Mouse (Mus musculus): ENCODE results near the gene Rab11fip4.

The Rab11fip4 gene

DNA sequence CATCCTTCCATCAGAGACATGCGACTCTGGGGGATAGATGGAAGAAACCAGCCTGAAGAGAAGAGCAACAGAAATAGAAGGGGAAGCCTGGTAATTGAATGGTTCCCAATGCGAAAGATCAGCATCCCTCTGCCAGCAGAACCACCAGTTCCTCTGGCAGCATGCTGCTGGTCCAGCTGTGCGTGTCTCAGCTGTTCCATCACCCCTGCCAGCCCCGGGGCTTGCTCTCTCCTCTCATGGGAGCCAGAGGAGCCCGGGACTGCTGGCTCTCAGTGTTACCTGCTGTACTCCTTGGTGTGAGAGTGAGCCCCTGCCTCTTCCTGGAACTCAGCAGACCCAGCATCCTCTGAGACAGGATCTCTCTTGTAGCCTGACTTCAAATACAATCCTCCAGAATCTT, 24.9 kb downstream of the Rab11fip4 start:
- no peak for DNase-seq

DNA sequence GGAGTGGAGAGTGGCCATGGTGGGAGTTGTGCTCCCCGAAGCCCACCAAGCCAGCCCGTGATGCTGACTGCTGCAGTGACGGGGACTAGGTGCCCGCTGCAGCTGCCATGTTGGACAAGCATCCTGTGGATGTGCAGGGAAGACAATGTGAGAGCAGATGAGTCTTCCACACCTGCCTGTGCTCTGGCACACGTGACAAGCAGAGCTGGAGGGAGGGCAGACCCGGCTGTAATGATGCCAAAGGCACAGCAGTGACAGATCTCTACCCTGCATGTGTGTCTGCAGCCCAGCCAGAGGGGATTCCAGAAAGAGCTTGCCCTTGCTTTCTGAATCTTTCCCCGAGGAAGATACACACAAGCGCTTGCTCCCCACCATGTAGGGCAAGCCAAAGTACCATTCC, 27.0 kb downstream of the Rab11fip4 start:
- DNase-seq: no peak

DNA sequence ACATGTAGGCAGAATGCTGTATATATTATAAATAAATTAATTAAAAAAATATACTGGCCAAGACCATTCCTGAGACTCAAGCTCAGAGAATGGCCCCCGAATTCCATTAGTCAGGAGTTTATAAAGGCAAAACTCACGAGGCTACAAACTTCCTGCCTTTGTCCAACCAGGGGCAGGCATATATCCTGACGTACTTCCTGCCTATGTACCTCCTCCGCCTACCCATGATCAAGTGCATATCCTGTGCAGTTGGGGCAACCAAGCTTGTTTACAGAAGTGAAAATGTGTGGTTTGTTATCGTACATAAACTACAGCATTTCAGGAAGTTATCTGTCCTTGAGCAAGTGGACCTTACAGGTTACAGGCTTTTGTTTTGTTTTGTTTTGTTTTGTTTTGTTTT, 32.0 kb downstream of the Rab11fip4 start:
- peak; percentile 23 for DNase-seq

DNA sequence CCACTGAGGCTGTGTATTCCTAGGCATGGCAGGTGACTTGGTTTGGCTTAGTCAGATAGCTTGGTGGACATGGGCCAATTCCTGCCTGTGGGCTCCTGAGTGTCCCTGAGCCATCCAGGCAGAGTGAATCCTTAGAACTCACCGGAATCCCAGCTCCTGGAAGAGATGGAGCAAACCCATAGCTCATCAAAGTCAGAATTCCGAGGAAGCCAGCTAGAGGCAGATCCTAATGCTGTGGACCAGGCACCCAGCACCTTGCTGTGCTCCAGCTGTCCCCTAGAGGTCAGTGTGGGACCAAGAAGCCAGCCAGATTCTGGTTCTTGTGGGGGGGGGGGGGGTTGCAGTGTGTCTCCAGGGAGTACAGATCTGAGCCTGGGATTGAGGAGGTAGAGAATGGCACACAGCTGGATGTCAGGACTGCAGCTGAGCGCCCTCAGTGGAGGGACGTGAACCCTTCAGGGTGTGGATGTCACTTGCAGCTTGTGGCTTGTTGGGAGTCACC, 33.8 kb downstream of the Rab11fip4 start:
- peak; percentile 81 for DNase-seq

DNA sequence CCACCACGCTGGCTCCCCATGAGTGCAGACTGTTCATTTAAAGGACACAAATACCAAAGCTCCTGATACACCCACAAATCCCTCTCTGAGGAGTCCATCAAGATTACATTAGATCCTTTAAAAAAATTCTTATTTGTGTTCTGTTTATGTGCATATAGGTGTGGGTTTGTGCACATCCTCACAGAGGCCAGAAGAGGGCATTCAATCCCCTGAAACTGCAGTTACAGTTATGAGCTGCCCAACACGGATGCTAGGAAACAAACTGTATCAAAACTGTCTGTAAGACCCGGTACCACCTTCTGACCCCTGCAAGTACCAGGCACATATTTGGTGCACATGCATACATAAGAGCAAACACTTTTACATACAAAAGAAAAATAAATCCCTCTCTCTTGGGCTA, 37.7 kb downstream of the Rab11fip4 start:
- DNase-seq: no peak

DNA sequence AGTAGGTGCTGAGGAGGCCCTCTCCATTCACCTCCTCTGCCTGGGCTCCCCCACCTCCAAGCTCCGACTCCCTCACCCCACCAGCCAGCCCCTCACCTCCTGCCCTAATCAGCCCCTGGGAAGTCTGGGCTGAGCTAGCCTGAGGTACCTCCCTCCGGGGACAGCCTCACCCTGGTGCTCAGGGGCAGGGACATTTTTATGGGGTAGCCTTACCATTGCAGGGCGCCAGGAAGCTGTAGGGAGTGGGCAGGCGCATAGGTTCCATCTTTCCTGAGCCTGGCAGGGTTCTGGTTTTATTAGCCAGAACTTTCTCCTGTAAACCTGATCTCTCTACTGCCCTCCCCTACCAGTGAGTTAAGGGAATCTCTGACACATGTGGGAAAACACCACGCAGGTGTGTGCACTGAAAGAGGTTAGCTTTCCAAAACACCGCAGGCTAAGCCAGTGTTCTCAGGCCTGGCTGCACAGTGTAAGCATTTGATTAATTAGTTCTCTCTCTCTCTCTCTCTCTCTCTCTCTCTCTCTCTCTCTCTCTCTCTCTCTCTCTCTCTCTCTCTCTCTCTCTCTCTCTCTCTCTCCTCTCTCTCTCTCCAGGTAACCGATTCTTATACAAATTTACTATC, 38.9 kb downstream of the Rab11fip4 start:
- DNase-seq: no peak

DNA sequence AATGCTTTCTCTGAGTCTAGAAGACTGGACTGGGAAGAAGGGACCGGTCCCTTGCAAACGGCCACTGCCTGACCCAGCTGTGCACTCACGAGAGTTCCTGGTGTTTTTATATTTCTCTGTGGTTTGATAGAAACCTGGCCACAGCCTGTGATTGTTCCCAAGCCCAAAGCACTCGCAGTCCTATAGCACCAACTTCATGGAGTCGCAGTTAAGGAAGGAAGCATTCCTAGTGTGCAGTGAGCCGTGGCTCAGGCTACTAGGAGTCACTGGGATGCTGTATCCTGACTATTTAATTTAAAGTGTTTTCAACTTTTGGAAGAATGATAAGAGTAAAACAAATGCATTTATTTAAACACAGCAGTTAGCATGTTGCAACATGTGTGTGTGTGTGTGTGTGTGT, 39.5 kb downstream of the Rab11fip4 start:
- no peak for DNase-seq

DNA sequence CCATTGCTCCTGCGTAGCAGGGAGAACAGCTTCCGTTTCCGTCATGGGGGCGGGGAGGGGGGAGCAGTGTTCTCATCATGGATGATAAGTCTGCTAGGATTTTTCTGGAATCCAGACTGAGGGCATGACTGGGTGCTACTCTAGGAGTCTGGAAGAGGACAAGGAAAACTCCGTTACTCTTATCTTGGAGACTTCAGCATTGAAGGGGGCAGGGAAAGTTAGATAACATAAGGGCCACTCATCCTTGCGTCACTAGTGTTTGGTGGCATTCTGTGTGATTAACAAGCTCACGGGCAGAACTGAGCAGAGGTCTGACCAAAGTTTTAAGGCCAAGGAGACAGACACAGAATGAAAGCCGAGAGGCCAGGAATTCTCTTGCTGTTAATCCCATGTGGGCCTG, 42.4 kb downstream of the Rab11fip4 start:
- no peak for DNase-seq

DNA sequence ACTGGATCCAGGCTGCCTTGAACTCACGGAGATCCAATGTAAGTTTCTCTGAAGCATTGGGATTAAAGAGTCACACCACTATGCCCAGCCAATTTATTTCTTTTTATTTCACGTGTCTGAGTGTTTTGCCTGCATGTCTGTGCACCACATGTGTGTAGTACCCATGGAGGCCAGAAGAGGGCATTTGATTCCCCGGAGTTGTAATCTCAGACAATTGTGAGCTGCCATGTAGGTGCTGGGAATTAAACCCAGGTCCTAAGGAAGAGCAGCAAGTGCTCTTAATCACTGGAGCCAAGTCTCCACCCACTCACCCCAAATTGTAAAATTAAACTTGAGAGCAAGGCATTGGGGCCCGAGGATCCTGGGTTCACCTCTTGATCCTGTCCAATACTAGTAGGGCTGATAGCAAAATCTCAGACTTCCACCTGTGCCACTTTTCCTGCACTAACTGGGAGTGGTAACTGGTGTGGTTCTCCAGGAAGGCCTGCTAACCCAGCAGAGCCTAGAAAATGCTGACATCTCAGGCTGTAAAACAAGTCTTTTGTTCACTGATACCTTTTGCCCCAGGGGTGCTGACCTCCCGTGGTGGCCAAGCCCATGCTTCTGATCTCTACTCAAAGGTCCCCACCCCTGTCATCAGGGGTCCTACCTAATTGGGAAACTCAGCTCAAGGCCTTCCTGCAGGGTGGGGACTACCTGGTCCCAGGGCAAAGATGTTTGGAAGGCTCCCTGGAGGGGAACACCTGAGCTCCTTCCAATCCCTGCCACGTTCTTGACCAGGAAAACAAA, 44.8 kb downstream of the Rab11fip4 start:
- no peak for DNase-seq

DNA sequence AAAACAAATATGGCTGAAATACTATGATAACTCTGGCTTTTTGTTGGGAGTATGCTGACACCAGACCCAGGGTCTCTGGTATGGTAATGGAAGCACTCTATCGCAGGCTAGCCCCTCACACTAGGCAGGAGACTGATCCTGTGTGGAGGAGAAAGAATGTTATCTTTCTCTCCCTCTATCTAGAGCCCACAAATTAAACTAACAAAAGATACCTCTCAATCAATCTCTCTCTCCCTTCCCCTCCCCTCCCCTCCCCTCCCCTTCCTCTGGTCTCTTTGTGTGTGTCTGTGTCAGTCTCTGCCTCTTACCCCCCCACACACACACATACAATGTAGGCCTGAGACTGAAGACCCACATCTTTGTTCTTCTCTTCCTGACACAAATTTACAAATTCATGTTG, 45.5 kb downstream of the Rab11fip4 start:
- no peak for DNase-seq

DNA sequence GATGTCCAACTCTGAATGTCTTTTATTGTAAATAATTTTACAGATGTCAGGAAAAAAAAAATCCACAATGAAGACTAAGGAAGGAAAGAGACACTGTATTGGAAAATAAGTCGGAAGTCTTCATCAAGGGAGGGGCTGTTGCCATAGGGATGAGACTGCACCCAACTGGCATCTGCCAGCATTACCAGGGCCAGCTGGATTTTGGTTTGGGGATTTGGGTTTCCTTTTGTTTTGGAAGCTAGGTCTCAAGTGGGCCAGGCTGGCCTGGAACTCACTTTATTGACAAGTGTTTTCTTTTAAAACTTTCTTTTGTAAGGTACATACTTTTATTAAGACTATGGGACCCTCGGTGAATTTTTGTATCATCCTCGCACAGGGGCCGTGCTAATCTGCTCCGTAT, 47.7 kb downstream of the Rab11fip4 start:
- no peak for DNase-seq

DNA sequence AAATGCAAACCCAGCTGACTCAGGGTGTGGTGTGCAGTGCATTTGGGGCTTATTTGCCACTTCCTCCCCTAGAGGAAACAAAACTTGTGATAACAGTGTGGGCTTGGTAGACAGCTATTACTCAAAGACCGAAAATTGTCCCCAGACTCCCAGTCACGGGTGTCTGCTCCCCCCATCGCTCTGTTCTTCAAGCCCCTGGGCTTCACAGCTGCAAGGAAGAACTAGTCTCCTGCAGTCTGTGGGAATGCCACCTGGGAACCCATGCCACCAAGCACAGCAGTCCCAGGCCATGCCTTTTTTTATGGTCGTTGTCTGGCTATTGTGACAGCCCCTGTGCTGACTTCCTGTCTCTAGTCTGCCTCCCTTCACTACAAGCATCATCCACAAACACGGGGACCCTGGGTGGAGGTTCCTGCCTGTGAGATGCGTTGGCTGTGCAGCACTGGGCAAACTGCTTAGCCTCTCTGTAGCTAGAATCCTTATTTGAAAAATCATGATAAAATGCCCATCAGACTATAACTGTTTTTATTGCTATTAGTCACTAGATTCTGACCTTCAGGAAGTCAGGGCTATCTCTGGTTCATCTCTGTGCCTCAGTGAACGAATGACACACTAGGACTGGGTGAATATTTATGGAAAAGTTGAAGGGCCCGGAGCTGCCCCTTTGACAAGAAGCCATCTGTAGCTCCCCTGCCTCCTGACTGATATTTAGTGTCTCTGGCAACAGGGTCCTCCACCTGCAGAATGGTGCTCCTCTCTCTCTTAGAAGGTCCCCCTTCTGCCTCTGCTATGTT, 50.1 kb downstream of the Rab11fip4 start:
- no peak for DNase-seq

DNA sequence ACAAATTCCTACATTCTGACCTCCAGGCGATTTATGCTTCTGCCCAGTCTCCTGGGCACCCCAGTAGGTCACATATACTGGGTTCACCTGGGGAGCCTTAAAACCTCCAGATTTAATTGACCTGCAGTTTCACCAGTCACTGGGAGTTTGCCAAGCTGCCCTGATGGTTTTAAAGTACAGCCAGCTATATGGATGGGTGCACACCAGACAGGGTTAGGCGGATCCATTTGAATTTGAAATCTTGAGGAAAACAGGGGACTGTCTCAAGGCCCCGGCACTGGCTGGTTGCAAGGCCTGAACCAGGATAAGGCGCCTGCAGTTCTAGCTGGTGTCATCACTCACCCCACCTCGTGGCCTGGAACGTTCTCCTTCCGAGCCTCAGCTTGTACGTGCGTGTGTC, 52.7 kb downstream of the Rab11fip4 start:
- DNase-seq: peak; percentile 94

DNA sequence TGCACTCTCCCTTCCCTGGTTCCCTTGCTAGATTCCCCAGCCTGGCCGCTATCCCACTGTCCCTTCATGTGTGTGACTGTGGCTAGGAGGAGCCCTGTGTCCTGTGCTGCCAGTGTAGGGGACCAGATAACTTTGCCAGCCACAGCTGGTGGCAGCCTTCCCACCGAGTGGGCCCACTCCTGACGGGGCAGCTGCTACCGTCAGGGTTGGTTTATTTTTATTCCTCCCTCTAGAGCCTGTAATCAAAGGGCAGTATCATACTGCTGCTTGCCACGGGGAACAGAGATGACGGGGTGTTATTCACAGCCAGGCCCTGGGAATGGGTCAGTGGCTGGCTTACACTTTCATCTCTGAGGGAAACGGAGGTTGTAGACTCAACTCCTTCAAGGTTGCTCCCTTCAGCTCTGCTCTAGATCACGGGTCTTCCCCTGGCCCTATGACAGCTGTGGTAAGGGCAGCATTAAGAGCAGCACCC, 53.7 kb downstream of the Rab11fip4 start:
- DNase-seq: peak; percentile 56

DNA sequence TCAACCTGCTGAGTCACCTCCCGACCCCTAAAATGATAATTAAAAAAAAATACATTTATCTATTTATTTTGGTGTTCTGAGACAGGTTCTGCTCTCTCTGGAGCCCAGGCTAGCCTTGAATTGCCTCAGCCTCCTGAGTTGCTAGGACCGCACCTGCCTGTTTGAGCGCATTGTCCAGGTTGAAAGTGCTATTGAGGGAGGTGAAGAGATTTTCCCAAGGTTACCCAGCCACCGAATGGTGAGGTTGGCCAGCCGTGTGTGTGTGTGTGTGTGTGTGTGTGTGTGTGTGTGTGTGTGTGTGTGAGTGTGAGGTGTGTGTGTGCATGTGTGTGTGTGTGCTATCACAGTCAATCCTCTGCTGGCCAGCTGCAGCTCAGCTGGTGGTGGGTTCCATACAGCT, 55.0 kb downstream of the Rab11fip4 start:
- no peak for DNase-seq

DNA sequence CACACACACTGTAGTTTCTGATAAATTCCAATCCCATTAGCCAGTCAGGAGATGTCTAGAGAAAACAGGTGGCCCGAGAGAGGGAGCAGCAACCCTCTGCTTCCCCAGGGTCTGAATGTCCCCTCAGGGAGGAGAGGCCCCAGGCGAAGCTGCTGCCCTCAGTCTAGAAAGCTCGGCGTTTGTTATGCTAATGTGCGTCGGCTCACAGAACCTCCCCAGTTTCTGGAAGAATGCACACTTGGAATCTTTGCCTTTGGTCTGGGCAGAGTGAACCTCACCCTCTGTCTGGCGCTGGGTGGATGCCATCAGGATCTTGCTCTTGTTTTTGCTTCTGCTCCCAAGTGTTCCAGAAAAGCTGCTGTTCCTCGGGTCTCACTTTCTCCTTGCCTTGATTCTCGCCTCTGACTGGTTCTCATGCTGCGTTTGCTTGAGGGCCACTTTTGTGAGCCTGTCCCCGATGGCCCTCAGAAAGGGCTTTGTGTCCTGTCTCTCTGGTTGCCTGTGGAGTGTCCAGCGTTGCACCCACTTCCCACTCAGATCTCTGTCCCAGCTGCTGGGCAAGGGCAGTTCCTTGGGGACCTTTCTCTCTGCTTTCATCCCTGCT, 55.6 kb downstream of the Rab11fip4 start:
- DNase-seq: peak; percentile 88

DNA sequence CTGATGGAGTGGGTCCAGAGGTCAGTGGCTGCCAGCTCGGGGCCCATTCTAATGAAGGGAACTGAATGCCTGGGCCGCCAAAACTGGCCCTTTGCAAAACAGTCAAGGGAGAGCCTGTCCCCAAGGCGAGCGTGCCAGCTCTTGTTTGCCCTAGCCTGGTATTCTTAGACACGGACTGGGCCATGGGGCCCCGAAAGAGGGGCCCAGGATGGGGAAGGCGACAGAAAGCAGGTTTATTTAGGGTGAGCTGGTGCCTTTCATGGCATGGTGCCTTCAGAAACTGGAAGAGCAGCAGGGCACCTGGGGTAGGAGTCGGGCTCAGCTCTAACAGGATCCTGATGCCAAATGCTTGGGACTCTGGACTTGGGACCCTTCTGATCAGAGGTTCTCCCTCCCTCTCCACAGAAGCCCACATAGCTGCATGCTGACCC, 56.1 kb downstream of the Rab11fip4 start:
- peak; percentile 83 for DNase-seq

DNA sequence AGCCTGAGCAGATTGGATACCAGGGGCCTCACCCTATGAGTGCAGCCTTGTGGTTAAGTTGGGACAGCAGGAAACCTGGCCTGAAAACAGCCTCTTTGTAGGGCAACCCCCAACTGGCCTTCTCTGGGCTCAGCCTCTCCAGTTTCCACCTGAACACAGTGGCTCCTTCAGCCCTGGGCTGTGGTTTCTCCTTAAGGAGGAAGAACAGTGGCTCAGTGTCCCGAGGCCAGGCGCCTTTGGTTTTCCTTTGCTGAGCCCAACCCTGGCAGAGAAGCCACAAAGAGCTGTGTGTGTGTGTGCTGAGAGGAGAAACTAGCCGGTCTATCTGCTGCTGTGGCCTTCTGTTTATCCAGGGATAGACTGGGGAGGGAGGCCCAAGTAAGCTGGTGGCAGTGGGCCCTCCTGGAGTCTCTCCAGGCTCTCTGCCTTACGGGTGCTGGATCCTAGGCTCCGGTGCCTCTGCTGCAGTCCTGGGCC, 59.4 kb downstream of the Rab11fip4 start:
- no peak for DNase-seq

DNA sequence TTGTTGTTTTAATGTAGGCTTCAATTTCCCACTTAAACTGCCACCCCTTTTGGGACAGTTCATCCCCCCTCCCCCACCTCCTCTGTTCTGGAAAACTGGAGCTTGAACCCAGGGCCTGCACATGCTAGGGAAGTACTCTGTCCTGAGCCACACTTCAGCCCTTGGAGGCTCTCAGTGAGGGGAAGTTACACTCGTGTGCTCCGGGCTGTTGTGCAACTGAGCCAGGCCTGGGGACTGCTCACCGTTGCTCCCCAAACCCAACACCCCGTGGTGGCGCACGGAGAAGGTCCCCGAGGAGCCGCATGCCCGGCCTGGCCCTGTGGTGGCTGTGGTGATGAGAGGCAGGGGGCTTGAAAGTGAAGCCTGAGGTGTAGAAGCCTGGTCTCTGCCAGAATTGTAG, 61.2 kb downstream of the Rab11fip4 start:
- DNase-seq: no peak

DNA sequence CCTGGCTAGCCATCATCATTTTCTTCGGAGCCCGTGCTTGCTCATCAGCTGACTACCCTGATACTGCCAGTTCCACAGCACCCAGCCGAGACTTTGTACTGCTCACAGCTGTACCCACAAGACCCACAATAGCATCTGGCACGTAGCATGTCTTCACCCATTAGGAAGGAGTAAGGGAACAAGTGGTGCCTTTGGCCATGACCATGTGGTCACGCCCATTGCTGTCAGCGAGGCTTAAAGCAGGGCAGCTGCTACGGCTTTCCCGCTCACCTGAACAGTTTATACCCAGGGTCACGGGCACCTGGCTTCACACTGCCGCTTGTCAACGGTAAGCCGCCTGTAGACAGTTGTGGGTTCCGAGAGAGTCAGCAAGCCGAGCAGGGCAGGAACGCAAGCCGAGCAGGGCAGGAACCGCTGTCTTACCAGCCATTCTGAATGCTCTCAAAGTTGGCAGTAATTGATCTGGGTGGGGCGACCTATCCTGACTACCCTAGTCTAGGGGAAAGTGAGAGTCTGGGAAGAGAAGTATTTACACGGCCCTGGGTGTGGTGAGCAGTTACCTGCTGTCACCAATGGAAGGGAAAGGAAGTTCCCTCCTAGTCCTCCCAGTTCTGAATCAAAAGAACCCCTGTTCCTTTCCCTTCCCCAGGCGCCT, 62.0 kb downstream of the Rab11fip4 start:
- DNase-seq: peak; percentile 59

DNA sequence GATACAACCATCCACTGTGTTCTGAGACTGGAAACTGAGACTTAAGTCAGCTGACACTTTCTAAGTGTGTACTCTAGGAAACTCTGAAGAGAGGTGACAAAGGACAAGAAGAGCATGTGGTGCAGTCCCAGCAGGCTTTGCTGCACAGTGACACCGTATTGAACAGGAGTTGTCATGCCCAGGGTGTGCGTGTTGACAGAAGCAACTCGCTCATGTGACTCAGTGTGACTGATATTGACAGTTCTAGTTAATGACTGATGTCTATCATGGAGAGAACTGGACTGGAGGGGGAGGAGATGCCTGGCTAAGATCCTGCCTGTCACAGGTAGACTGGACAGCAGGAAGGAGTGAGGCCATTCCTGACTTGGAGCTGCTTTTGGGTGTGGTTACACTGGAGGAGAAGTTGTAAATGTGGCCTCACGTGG, 63.4 kb downstream of the Rab11fip4 start:
- DNase-seq: no peak

DNA sequence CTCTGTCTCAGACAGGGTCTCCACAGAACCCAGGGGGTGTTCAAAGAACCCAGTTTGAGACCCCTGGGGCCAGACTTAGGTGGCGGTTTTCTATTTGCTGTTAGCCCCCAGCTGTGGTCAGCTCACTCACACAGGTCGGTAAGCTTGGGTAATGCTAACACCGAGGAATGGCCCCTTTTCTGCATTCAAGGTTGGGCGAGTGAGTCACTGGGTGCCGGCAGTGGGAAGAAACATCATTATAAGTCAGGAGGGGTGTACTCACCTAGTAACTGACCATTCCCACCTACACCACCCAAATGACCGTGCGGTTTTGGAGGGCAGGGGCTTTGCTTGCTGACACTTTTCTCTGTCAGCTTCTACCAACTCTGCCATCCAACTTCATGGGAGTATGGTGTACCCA, 64.6 kb downstream of the Rab11fip4 start:
- DNase-seq: no peak
